Mouse (Mus musculus) left cerebral cortex, adult 2 months (tissue): ENCODE data around the gene Wdr12. TPM values are rescaled to one million over a fixed set of nuclear protein-coding genes. Genes with fewer than 3 reads are reported as not detected.
"Not testable (repeated sequence)": the region's sequence is repeated elsewhere in the genome, so short reads cannot be mapped to it uniquely, and the experiment has no call there.

Experiments used
- DNase-seq, 2 experiments: peaks; one replicate each; pipeline ENCODE4 v3.0.0; 2021 to 2022; ENCODE audit warnings: low spot score in 2 of 2, mixed read lengths in 1 of 2; ENCODE audit errors: extremely low spot score in 1 of 2
- H3K27ac ChIP-seq: fragments of 200-600 bp; 2 replicates; pipeline ENCODE4 v1.8.1; 2022
- H3K4me3 ChIP-seq: fragments of 200-600 bp; 2 replicates; pipeline ENCODE4 v1.8.1; 2022
- CTCF ChIP-seq: fragments of 200-600 bp; IDR thresholded peaks from 2 replicates; pipeline ENCODE4 v1.8.1; 2022; ENCODE audit warnings: antibody characterized with exemption, mild to moderate bottlenecking, moderate library complexity
- intact Hi-C: fragments of 180-260 bp; cut with DNase I; formaldehyde crosslinking; loops from one replicate; pipeline ENCODE4 v1.15.1; 2025
- total RNA-seq, 2 experiments: library from RNA; stranded (reverse); gene quantifications; 2 replicates each; pipeline ENCODE4 v1.2.3; 2021

The Wdr12 gene
- total RNA-seq, 2 experiments from 2014 or later = 30.4 to 32.4 TPM

- intact Hi-C loops = no loop called here
- H3K27ac ChIP-seq = no peak overlapping the region
- no peak for TF ChIP-seq CTCF
- DNase-seq = no peak
- no peak overlapping the region for H3K4me3 ChIP-seq
Measured at GRCm38 (mm10) chr1:60056310-60056709, 42.1 kb downstream of the Wdr12 start.

- Histone ChIP-seq H3K27ac (no peak overlapping the region), H3K4me3 (no peak overlapping the region)
- no peak for DNase-seq
- intact Hi-C loops = no loop called here
- peak; percentile 39 for TF ChIP-seq CTCF
Measured at GRCm38 (mm10) chr1:60054659-60055058, 43.8 kb downstream of the Wdr12 start.

- H3K4me3 ChIP-seq, intact Hi-C loops, H3K27ac ChIP-seq, DNase-seq: not testable (repeated sequence)
Measured at GRCm38 (mm10) chr1:60047481-60047880, 51.0 kb downstream of the Wdr12 start.

GRCm38 (mm10) chr1:60044595-60044994 lies 53.9 kb downstream of the Wdr12 start:
- H3K4me3 ChIP-seq = no peak overlapping the region
- intact Hi-C loops = no loop called here

DNA sequence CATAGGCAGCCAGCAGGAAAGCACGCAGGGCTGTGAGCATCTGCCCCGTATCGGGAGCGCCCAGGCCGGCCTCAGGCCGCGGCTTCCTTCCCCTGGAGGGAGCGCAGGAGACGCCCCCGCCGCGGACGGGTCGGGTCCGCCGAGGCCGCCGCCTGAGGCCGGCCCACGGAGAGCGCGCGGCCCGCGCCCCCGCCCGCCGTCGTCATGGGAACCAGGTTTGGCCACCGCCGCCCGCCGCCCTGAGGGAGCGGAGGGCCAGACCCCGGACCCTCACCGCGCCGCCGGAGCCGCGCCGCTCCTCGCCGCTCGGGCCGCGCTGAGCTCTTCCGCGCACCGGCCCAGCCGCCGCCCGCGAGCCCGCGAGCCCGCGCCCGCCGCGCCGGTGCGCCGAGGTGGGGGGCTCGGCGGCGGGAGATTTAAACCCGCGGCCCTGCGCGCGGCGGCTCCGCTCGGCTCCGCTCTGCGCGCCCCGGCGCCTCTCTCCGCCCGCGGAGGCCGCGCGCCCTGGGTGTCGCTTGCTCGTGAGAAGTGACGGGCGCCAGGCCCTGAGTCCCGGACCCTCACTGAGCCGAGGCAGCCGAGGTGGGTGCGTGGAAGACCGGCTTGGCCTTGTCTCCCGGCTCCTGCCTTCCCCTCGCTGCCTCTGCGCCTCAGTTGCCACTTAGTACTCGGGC lies 55.5 kb downstream of the Wdr12 start, which contains the start of gene Ica1l:
TSS of gene Ica1l (minus strand) at position 389 of the 674 bp plus-strand sequence.
- TF ChIP-seq CTCF = no peak
- H3K27ac ChIP-seq = peak within 1 kb of the TSS; percentile 70
- peak; percentile 59 to 66 for DNase-seq
- H3K4me3 ChIP-seq = peak within 1 kb of the TSS; percentile 70
- intact Hi-C loops = no loop called here

More at GRCm38 (mm10) chr1:60044595-60044994, 53.9 kb downstream of the Wdr12 start:
- no peak for TF ChIP-seq CTCF
- DNase-seq = no peak
- no peak overlapping the region for H3K27ac ChIP-seq

GRCm38 (mm10) chr1:60042398-60042795 lies 56.0 kb downstream of the Wdr12 start:
- DNase-seq = peak; percentile 16 to 27
- TF ChIP-seq CTCF = no peak
- H3K4me3 ChIP-seq = peak overlapping the region; percentile 70
- H3K27ac ChIP-seq = peak overlapping the region; percentile 70
- intact Hi-C loops = no loop called here

DNA sequence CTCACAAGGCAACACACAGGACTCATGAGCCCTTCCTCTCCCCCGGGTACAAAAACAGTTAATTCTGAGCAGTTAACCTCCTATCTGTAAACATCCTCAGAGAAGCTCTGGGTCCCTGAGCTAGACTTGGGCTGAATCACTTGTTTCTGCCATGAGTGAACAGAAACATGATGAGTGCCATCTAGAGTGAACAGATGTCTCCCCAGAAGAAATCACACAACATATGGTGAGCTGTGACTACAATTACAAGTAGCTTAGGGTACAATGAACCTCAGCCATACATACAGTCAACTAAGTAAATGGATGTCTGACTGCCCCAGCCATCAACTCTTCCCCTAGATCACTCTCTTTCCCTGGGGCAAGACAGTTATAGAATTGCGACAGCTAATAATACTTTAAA lies 63.4 kb downstream of the Wdr12 start:
- DNase-seq = no peak
- intact Hi-C loops = no loop called here
- Histone ChIP-seq H3K4me3 (no peak overlapping the region), H3K27ac (no peak overlapping the region)
- no peak for TF ChIP-seq CTCF

Other genes with a start within 250 kb of the Wdr12 start
- 10 to 100 TPM; 52.0 to 56.5 TPM for gene Fam117b, start 185.6 kb downstream of the Wdr12 start, total RNA-seq
- 10 to 100 TPM; 36.2 to 37.8 TPM for gene Ica1l, start 55.5 kb downstream of the Wdr12 start, total RNA-seq
- gene Carf, start 398 bp downstream of the Wdr12 start, total RNA-seq = 10 to 100 TPM; 26.2 to 26.9 TPM
- 10 to 100 TPM; 27.9 to 28.5 TPM for gene Nbeal1, start 82.0 kb upstream of the Wdr12 start, total RNA-seq
- gene Cyp20a1, start 244.7 kb upstream of the Wdr12 start, total RNA-seq = 10 to 100 TPM; 10.1 to 10.9 TPM